Mouse (Mus musculus) neural tube, embryonic 13.5 days (tissue): Measurements from ENCODE around the gene Prss21. TPM values are rescaled to one million over a fixed set of nuclear protein-coding genes. Genes with fewer than 3 reads are reported as not detected.
A peak's percentile ranks its signal among the peaks of the same experiment; 100 is the strongest.
"Not testable (repeated sequence)": the region's sequence is repeated elsewhere in the genome, so short reads cannot be mapped to it uniquely, and the experiment has no call there.

Source experiments
- ATAC-seq: fragments of 200-750 bp; cut with Nextera tagmentation; 2 replicates; pipeline ENCODE4 v1.8.0; 2017; ENCODE audit warnings: low read depth, mild to moderate bottlenecking, moderate TSS enrichment, moderate library complexity
- H3K27ac ChIP-seq: fragments of 300-500 bp; sonication (generic); replicated peaks from 2 replicates; pipeline ENCODE4 v1.5.1; 2015; ENCODE audit warnings: moderate library complexity, mild to moderate bottlenecking, inconsistent platforms
- H3K27me3 ChIP-seq: fragments of 300-500 bp; sonication (generic); 2 replicates; pipeline ENCODE4 v1.6.1; 2015; ENCODE audit warnings: mild to moderate bottlenecking, inconsistent platforms
- H3K36me3 ChIP-seq: fragments of 300-500 bp; sonication (generic); 2 replicates; pipeline ENCODE4 v1.6.1; 2015; ENCODE audit warnings: mild to moderate bottlenecking, inconsistent platforms
- H3K4me1 ChIP-seq: fragments of 300-500 bp; sonication (generic); replicated peaks from 2 replicates; pipeline ENCODE4 v1.6.1; 2015; ENCODE audit warnings: inconsistent platforms
- H3K4me2 ChIP-seq: fragments of 300-500 bp; sonication (generic); 2 replicates; pipeline ENCODE4 v1.6.1; 2015; ENCODE audit warnings: inconsistent platforms, mild to moderate bottlenecking, moderate library complexity
- H3K4me3 ChIP-seq: fragments of 300-500 bp; sonication (generic); 2 replicates; pipeline ENCODE4 v1.5.1; 2015; ENCODE audit warnings: mild to moderate bottlenecking, inconsistent platforms
- H3K9ac ChIP-seq: fragments of 300-500 bp; sonication (generic); 2 replicates; pipeline ENCODE4 v1.6.1; 2015; ENCODE audit warnings: moderate library complexity, mild to moderate bottlenecking, inconsistent platforms
- H3K9me3 ChIP-seq: fragments of 300-500 bp; sonication (generic); 2 replicates; pipeline ENCODE4 v1.6.1; 2016; ENCODE audit warnings: inconsistent platforms
- WGBS: fragments of 180-500 bp; shearing (Covaris S2); methylation state at CpG from one replicate; pipeline ENCODE4 v1.1.7; 2015; 5-methylcytosine and 5-hydroxymethylcytosine counted together
- microRNA-seq: library from miRNA; unstranded; fragments of <30 nt; microRNA quantifications from one replicate; pipeline ENCODE4, GENCODE M21; 2016
- polyA plus RNA-seq: library from polyadenylated mRNA; unstranded; fragments of >200 nt; fragmentation: Nextera tagmentation; extraction: Ambion mirVana; gene quantifications from 2 replicates; pipeline ENCODE4 v1.2.1, GENCODE M21; 2015

Prss21 gene
- polyA plus RNA-seq, 1 experiment from 2014 or later: not detected

GRCm38 (mm10) chr17:23873884-23874856, 6.3 kb downstream of the Prss21 start:
- no peaks in the 10 kb centered on the region for H3K36me3 ChIP-seq
- no peaks in the 10 kb centered on the region for H3K9me3 ChIP-seq
- H3K27ac ChIP-seq: no peak overlapping the region
- 49% methylated on average over 8 of the region's 8 CpGs for WGBS
- no peak overlapping the region for H3K9ac ChIP-seq
- no peak overlapping the region for H3K4me3 ChIP-seq
- no peaks in the 10 kb centered on the region for H3K27me3 ChIP-seq
- no peak for ATAC-seq
- no peak overlapping the region for H3K4me2 ChIP-seq
- no peaks in the 10 kb centered on the region for H3K4me1 ChIP-seq

GRCm38 (mm10) chr17:23876741-23877140, 8.9 kb downstream of the Prss21 start:
- no peak overlapping the region for H3K4me3 ChIP-seq
- peak overlapping the region; percentile 54 for H3K27ac ChIP-seq
- H3K4me1 ChIP-seq: no peaks in the 10 kb centered on the region
- peak; percentile 91 for ATAC-seq
- H3K27me3 ChIP-seq: no peaks in the 10 kb centered on the region
- no peak overlapping the region for H3K4me2 ChIP-seq
- H3K9me3 ChIP-seq: no peaks in the 10 kb centered on the region
- no peaks in the 10 kb centered on the region for H3K36me3 ChIP-seq
- H3K9ac ChIP-seq: no peak overlapping the region
- 49% methylated on average over 3 of the region's 3 CpGs for WGBS

GRCm38 (mm10) chr17:23877166-23877565, 9.3 kb downstream of the Prss21 start:
- Histone ChIP-seq H3K9me3 (no peaks in the 10 kb centered on the region), H3K4me3 (no peak overlapping the region), H3K9ac (no peak overlapping the region), H3K36me3 (no peaks in the 10 kb centered on the region), H3K27me3 (no peaks in the 10 kb centered on the region), H3K4me2 (no peak overlapping the region), H3K27ac (peak overlapping the region; percentile 23), H3K4me1 (no peaks in the 10 kb centered on the region)
- WGBS: 86% methylated on average over 2 of the region's 2 CpGs
- peak; percentile 76; the same call in 1 of the 2 replicates for ATAC-seq

- H3K4me1 ChIP-seq, ATAC-seq, H3K27ac ChIP-seq, H3K27me3 ChIP-seq, H3K9ac ChIP-seq, H3K36me3 ChIP-seq, H3K9me3 ChIP-seq, H3K4me3 ChIP-seq, H3K4me2 ChIP-seq: not testable (repeated sequence)
- WGBS: 85% methylated on average over 4 of the region's 4 CpGs
Measured at GRCm38 (mm10) chr17:23880576-23880975, 12.7 kb downstream of the Prss21 start, which contains the start of the genes Dcpp1 and Dcpp2. Dcpp1 (plus strand) TSS chr17:23880876. Dcpp2 (plus strand) TSS chr17:23880880.

GRCm38 (mm10) chr17:23917158-23917557, 49.3 kb downstream of the Prss21 start, which contains the start of gene Dcpp3:
Dcpp3 (plus strand) TSS chr17:23917458.
- not testable (repeated sequence) for H3K4me2 ChIP-seq, H3K9ac ChIP-seq, H3K27me3 ChIP-seq, H3K36me3 ChIP-seq, H3K4me1 ChIP-seq, ATAC-seq, H3K27ac ChIP-seq, H3K4me3 ChIP-seq, H3K9me3 ChIP-seq
- WGBS: 87% methylated on average over 4 of the region's 4 CpGs

Small RNA genes lying within 50 kb of the gene (microRNA-seq; reads per million reads assigned to microRNA genes)
- not detected for gene Mir5125

Other genes starting within 250 kb of the Prss21 start
- 1.9 and 2.3 TPM in 2 replicates for gene Mmp25, start 222.8 kb upstream of the Prss21 start, polyA plus RNA-seq
- gene Bicdl2, start 207.6 kb upstream of the Prss21 start, polyA plus RNA-seq: 0.19 TPM in 1 of 2 replicates, not detected in the other
- gene Hcfc1r1, start 194.5 kb upstream of the Prss21 start, polyA plus RNA-seq: 102 and 132 TPM in 2 replicates
- 51.8 and 51.9 TPM in 2 replicates for gene Thoc6, start 194.2 kb upstream of the Prss21 start, polyA plus RNA-seq
- gene Tnfrsf12a, start 190.6 kb upstream of the Prss21 start, polyA plus RNA-seq: 4.7 and 5.4 TPM in 2 replicates
- gene Cldn6, start 188.8 kb upstream of the Prss21 start, polyA plus RNA-seq: 0.53 and 1.2 TPM in 2 replicates
- gene Cldn9, start 184.0 kb upstream of the Prss21 start, polyA plus RNA-seq: 1.2 and 1.3 TPM in 2 replicates
- 0.36 and 0.54 TPM in 2 replicates for gene 1520401A03Rik, start 145.3 kb upstream of the Prss21 start, polyA plus RNA-seq
- gene Pkmyt1, start 141.7 kb upstream of the Prss21 start, polyA plus RNA-seq: 13.9 and 16.7 TPM in 2 replicates
- 48.3 and 51.5 TPM in 2 replicates for gene Paqr4, start 127.2 kb upstream of the Prss21 start, polyA plus RNA-seq
- gene Kremen2, start 122.2 kb upstream of the Prss21 start, polyA plus RNA-seq: 1.5 and 3.0 TPM in 2 replicates
- 213 and 231 TPM in 2 replicates for gene Flywch1, start 96.5 kb upstream of the Prss21 start, polyA plus RNA-seq
- 60.4 and 66.5 TPM in 2 replicates for gene Flywch2, start 82.0 kb upstream of the Prss21 start, polyA plus RNA-seq
- gene Srrm2, start 77.5 kb upstream of the Prss21 start, polyA plus RNA-seq: 535 and 581 TPM in 2 replicates
- gene Elob, start 38.9 kb upstream of the Prss21 start, polyA plus RNA-seq: 1,286 and 1,362 TPM in 2 replicates
- not detected in 2 replicates for gene Prss33, start 32.0 kb upstream of the Prss21 start, polyA plus RNA-seq
- not detected in 2 replicates for gene Prss32, start 24.2 kb upstream of the Prss21 start, polyA plus RNA-seq
- 0.96 and 1.4 TPM in 2 replicates for gene Prss41, start 23.9 kb upstream of the Prss21 start, polyA plus RNA-seq
- not detected in 2 replicates for gene Dcpp1, start 12.8 kb downstream of the Prss21 start, polyA plus RNA-seq
- gene Dcpp2, start 12.8 kb downstream of the Prss21 start, polyA plus RNA-seq: not detected in 2 replicates
- gene Dcpp3, start 49.4 kb downstream of the Prss21 start, polyA plus RNA-seq: not detected in 2 replicates
- not detected in 2 replicates for gene Sbp, start 73.6 kb downstream of the Prss21 start, polyA plus RNA-seq
- not detected in 2 replicates for gene Sbpl, start 87.2 kb downstream of the Prss21 start, polyA plus RNA-seq
- not detected in 2 replicates for gene Prss30, start 112.5 kb downstream of the Prss21 start, polyA plus RNA-seq
- not detected in 2 replicates for gene Prss22, start 130.0 kb downstream of the Prss21 start, polyA plus RNA-seq
- gene Prss27, start 170.1 kb downstream of the Prss21 start, polyA plus RNA-seq: 0.21 TPM in 1 of 2 replicates, not detected in the other
- gene Kctd5, start 205.4 kb downstream of the Prss21 start, polyA plus RNA-seq: 82.6 and 85.4 TPM in 2 replicates